Mouse (Mus musculus) forebrain, embryonic 16.5 days (tissue): Measurements from ENCODE around the gene Grin2b. TPM values are rescaled to one million over a fixed set of nuclear protein-coding genes. Genes with fewer than 3 reads are reported as not detected.

ENCODE experiments used
- ATAC-seq: fragments of 200-750 bp; cut with Nextera tagmentation; 2 replicates; pipeline ENCODE4 v1.8.0; 2017; ENCODE audit warnings: mild to moderate bottlenecking, moderate library complexity
- H3K27ac ChIP-seq: fragments of 300-500 bp; sonication (generic); 2 replicates; pipeline ENCODE4 v1.5.1; 2014; ENCODE audit warnings: low read length, control low read depth
- H3K27me3 ChIP-seq: fragments of 300-500 bp; sonication (generic); replicated peaks from 2 replicates; pipeline ENCODE4 v1.6.1; 2014; ENCODE audit warnings: low read length; ENCODE audit not compliant: control insufficient read depth, insufficient read depth
- H3K36me3 ChIP-seq: fragments of 300-500 bp; sonication (generic); 2 replicates; pipeline ENCODE4 v1.6.1; 2014; ENCODE audit not compliant: control insufficient read depth, insufficient read depth
- H3K4me1 ChIP-seq: fragments of 300-500 bp; sonication (generic); replicated peaks from 2 replicates; pipeline ENCODE4 v1.6.1; 2014; ENCODE audit warnings: low read length; ENCODE audit not compliant: control insufficient read depth, insufficient read depth
- H3K4me2 ChIP-seq: fragments of 300-500 bp; sonication (generic); 2 replicates; pipeline ENCODE4 v1.6.1; 2014; ENCODE audit warnings: mild to moderate bottlenecking, low read length, control low read depth
- H3K4me3 ChIP-seq: fragments of 300-500 bp; sonication (generic); replicated peaks from 2 replicates; pipeline ENCODE4 v1.5.1; 2014; ENCODE audit warnings: mild to moderate bottlenecking, low read length, control low read depth
- H3K9ac ChIP-seq: fragments of 300-500 bp; sonication (generic); replicated peaks from 2 replicates; pipeline ENCODE4 v1.6.1; 2014; ENCODE audit warnings: low read depth, low read length, control low read depth
- H3K9me3 ChIP-seq: fragments of 300-500 bp; sonication (generic); 2 replicates; pipeline ENCODE4 v1.6.1; 2016; ENCODE audit warnings: low read length; ENCODE audit not compliant: control insufficient read depth
- WGBS: fragments of 180-500 bp; shearing (Covaris S2); extraction: QIAGEN DNeasy Blood & Tissue Kit; methylation state at CpG from one replicate; pipeline ENCODE4 v1.1.7; 2014; 5-methylcytosine and 5-hydroxymethylcytosine counted together
- polyA plus RNA-seq: library from polyadenylated mRNA; unstranded; fragments of >200 nt; fragmentation: Nextera tagmentation; extraction: Ambion mirVana; gene quantifications from 2 replicates; pipeline ENCODE4 v1.2.1, GENCODE M21; 2015

Gene Grin2b
- polyA plus RNA-seq, 1 experiment from 2014 or later: 114 TPM

- H3K27ac ChIP-seq: no peak overlapping the region
- ATAC-seq: no peak
- no peak overlapping the region for H3K9ac ChIP-seq
- H3K4me3 ChIP-seq: no peak overlapping the region
- H3K9me3 ChIP-seq: no peaks in the 10 kb centered on the region
- H3K36me3 ChIP-seq: no peaks in the 10 kb centered on the region
- 77% methylated on average over 6 of the region's 6 CpGs for WGBS
- H3K4me1 ChIP-seq: peaks cover 21% of the 10 kb centered on the region
- H3K27me3 ChIP-seq: no peaks in the 10 kb centered on the region
- H3K4me2 ChIP-seq: no peak overlapping the region
These were observed 262.2 kb downstream of the Grin2b start for GRCm38 (mm10) chr6:135911131-135911530.

- Histone ChIP-seq H3K27me3 (no peaks in the 10 kb centered on the region), H3K9me3 (no peaks in the 10 kb centered on the region), H3K4me2 (peak overlapping the region; percentile 30), H3K4me1 (peaks cover 33% of the 10 kb centered on the region), H3K27ac (peak overlapping the region; percentile 65), H3K4me3 (no peak overlapping the region), H3K36me3 (no peaks in the 10 kb centered on the region), H3K9ac (no peak overlapping the region)
- peak; percentile 92 for ATAC-seq
- 23% methylated on average over 20 of the region's 20 CpGs for WGBS
These were observed 265.6 kb downstream of the Grin2b start for GRCm38 (mm10) chr6:135907540-135908320.

DNA sequence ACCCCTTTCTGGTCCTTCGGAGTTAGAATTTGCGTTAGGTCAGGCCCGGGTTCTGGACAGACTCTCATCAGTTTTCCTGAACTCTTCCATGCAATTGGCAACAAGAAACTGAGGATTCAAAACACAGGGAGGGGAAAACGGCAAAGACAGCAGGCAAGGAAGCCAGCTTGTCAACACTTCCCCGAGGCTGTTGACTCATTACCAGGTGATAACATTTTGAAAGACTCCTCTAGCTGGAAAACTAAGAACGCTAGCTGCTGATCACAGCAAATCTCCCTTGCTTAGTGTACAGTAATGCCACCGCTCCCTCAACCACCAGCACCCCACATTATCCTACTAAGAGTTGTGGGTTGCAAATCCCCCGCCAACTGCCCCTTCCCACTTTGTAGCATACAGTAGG lies 266.2 kb downstream of the Grin2b start:
- Histone ChIP-seq H3K9ac (no peak overlapping the region), H3K4me2 (peak overlapping the region; percentile 30)

GRCm38 (mm10) chr6:135904391-135904790 lies 268.9 kb downstream of the Grin2b start:
- peaks cover 35% of the 10 kb centered on the region for H3K4me1 ChIP-seq
- WGBS: 67% methylated on average over 5 of the region's 5 CpGs
- no peak overlapping the region for H3K27ac ChIP-seq

More for the DNA sequence above, 266.2 kb downstream of the Grin2b start:
- Histone ChIP-seq H3K4me3 (no peak overlapping the region), H3K4me1 (peaks cover 33% of the 10 kb centered on the region), H3K9me3 (no peaks in the 10 kb centered on the region), H3K36me3 (no peaks in the 10 kb centered on the region), H3K27me3 (no peaks in the 10 kb centered on the region), H3K27ac (peak overlapping the region; percentile 65)
- WGBS: 67% methylated on average over 8 of the region's 8 CpGs
- ATAC-seq: peak; percentile 43

DNA sequence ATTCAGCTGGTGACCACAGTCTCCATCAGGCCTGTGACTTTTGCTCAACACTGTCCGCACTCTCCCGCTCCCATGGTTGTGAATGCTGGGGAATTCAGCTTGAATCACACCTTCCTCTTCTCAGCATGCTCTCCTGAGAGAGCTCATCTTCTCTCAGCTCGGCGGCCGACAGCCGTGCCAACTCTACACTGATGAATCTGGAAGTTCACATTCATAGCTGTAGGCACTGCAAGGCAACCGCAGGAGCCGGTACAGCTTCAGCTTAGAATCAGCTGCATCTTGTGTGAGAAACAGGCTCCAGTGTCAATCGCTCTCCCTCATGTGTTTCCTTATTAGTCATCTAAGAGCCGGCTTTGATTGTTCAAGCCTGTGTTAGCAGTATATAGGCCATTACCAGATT lies 272.9 kb downstream of the Grin2b start:
- no peak overlapping the region for H3K9ac ChIP-seq
- no peaks in the 10 kb centered on the region for H3K9me3 ChIP-seq
- 0 out of 2 replicates have a peak, but pooled peaks have one; percentile 49 for ATAC-seq
- no peak overlapping the region for H3K4me3 ChIP-seq
- no peak overlapping the region for H3K4me2 ChIP-seq
- peaks cover 9% of the 10 kb centered on the region; the same call in 1 of the 2 replicates for H3K4me1 ChIP-seq
- WGBS: 83% methylated on average over 10 of the region's 10 CpGs
- H3K27me3 ChIP-seq: no peaks in the 10 kb centered on the region
- no peak overlapping the region for H3K27ac ChIP-seq
- H3K36me3 ChIP-seq: no peaks in the 10 kb centered on the region

More at GRCm38 (mm10) chr6:135904391-135904790, 268.9 kb downstream of the Grin2b start:
- Histone ChIP-seq H3K27me3 (no peaks in the 10 kb centered on the region), H3K9ac (no peak overlapping the region), H3K36me3 (no peaks in the 10 kb centered on the region), H3K9me3 (no peaks in the 10 kb centered on the region), H3K4me2 (no peak overlapping the region), H3K4me3 (no peak overlapping the region)
- ATAC-seq: no peak

GRCm38 (mm10) chr6:135899225-135899624 lies 274.1 kb downstream of the Grin2b start:
- no peak overlapping the region for H3K4me2 ChIP-seq
- H3K4me1 ChIP-seq: 0 out of 2 replicates have a peak, but pooled peaks cover 3% of the 10 kb centered on the region
- no peaks in the 10 kb centered on the region for H3K27me3 ChIP-seq
- H3K4me3 ChIP-seq: no peak overlapping the region
- no peak overlapping the region for H3K27ac ChIP-seq
- no peaks in the 10 kb centered on the region for H3K36me3 ChIP-seq
- no peaks in the 10 kb centered on the region for H3K9me3 ChIP-seq
- no peak for ATAC-seq
- H3K9ac ChIP-seq: no peak overlapping the region
- WGBS: 83% methylated on average over 10 of the region's 10 CpGs

GRCm38 (mm10) chr6:135894793-135895228 lies 278.5 kb downstream of the Grin2b start:
- Histone ChIP-seq H3K4me2 (no peak overlapping the region), H3K27me3 (no peaks in the 10 kb centered on the region), H3K9me3 (no peaks in the 10 kb centered on the region), H3K4me3 (no peak overlapping the region), H3K27ac (no peak overlapping the region), H3K4me1 (no peaks in the 10 kb centered on the region), H3K9ac (no peak overlapping the region), H3K36me3 (no peaks in the 10 kb centered on the region)
- ATAC-seq: no peak
- 31% methylated on average over 1 of the region's 1 CpGs for WGBS

GRCm38 (mm10) chr6:135882611-135883010 lies 290.7 kb downstream of the Grin2b start:
- 74% methylated on average over 5 of the region's 5 CpGs for WGBS
- no peak overlapping the region for H3K4me3 ChIP-seq

GRCm38 (mm10) chr6:135876163-135876726 lies 297.1 kb downstream of the Grin2b start:
- no peaks in the 10 kb centered on the region for H3K27me3 ChIP-seq
- H3K27ac ChIP-seq: no peak overlapping the region
- 56% methylated on average over 8 of the region's 8 CpGs for WGBS
- ATAC-seq: no peak
- no peak overlapping the region for H3K4me2 ChIP-seq
- H3K4me3 ChIP-seq: no peak overlapping the region
- H3K9ac ChIP-seq: no peak overlapping the region
- H3K4me1 ChIP-seq: no peaks in the 10 kb centered on the region
- no peaks in the 10 kb centered on the region for H3K36me3 ChIP-seq
- no peaks in the 10 kb centered on the region for H3K9me3 ChIP-seq

More at GRCm38 (mm10) chr6:135882611-135883010, 290.7 kb downstream of the Grin2b start:
- H3K36me3 ChIP-seq: no peaks in the 10 kb centered on the region
- H3K4me2 ChIP-seq: no peak overlapping the region
- H3K9ac ChIP-seq: no peak overlapping the region
- no peak for ATAC-seq
- H3K9me3 ChIP-seq: no peaks in the 10 kb centered on the region
- no peaks in the 10 kb centered on the region for H3K27me3 ChIP-seq
- H3K27ac ChIP-seq: no peak overlapping the region
- no peaks in the 10 kb centered on the region for H3K4me1 ChIP-seq
